Mouse (Mus musculus): ENCODE measurements around the gene Tubb3. TPM values are rescaled to one million over a fixed set of nuclear protein-coding genes. Genes with fewer than 3 reads are reported as not detected.
A peak's percentile ranks its signal among the peaks of the same experiment; 100 is the strongest.
"Not testable (repeated sequence)": the region's sequence is repeated elsewhere in the genome, so short reads cannot be mapped to it uniquely, and the experiment has no call there.

The Tubb3 gene
- polyA plus RNA-seq, 1 experiment from 2014 or later: 0.75 TPM

GRCm38 (mm10) chr8:123431616-123432365 lies 20.6 kb downstream of the Tubb3 start:
- H3K9me3 ChIP-seq (replicated peaks; ENCODE audit: low read length): peaks cover 20% of the 10 kb centered on the region
- TF ChIP-seq CTCF (IDR thresholded peaks at IDR 0.05; ENCODE audit: low read depth): no peak
- no peaks in the 10 kb centered on the region for H3K4me1 ChIP-seq (replicated peaks; ENCODE audit: insufficient read depth, low read length)
- no peaks in the 10 kb centered on the region for H3K27me3 ChIP-seq (ENCODE audit: insufficient read depth, low read length)
- no peak overlapping the region for H3K4me3 ChIP-seq (replicated peaks; ENCODE audit: low read depth, low read length)
- no peaks in the 10 kb centered on the region for H3K36me3 ChIP-seq (ENCODE audit: insufficient read depth, low read length)
- no peak overlapping the region for H3K9ac ChIP-seq (ENCODE audit: low read depth, low read length)
- H3K27ac ChIP-seq: no peak overlapping the region
- WGBS: 97% methylated on average over 25 of the region's 25 CpGs
- H3K4me2 ChIP-seq (ENCODE audit: low read length): no peak overlapping the region
- DNase-seq (ENCODE audit: low spot score) (no peak), ATAC-seq (replicated peaks; ENCODE audit: low FRiP score, low read depth) (no peak)

- H3K36me3 ChIP-seq (ENCODE audit: insufficient read depth, low read length): no peaks in the 10 kb centered on the region
- H3K9ac ChIP-seq (ENCODE audit: low read depth, low read length): no peak overlapping the region
- no peak overlapping the region for H3K4me3 ChIP-seq (replicated peaks; ENCODE audit: low read depth, low read length)
- ATAC-seq (replicated peaks; ENCODE audit: low FRiP score, low read depth) (no peak), DNase-seq (ENCODE audit: low spot score) (no peak)
- no peak overlapping the region for H3K27ac ChIP-seq
- no peaks in the 10 kb centered on the region for H3K4me1 ChIP-seq (replicated peaks; ENCODE audit: insufficient read depth, low read length)
- 97% methylated on average over 16 of the region's 16 CpGs for WGBS
- no peaks in the 10 kb centered on the region for H3K27me3 ChIP-seq (ENCODE audit: insufficient read depth, low read length)
- H3K4me2 ChIP-seq (ENCODE audit: low read length): no peak overlapping the region
- TF ChIP-seq CTCF (IDR thresholded peaks at IDR 0.05; ENCODE audit: low read depth): no peak
- peaks cover 16% of the 10 kb centered on the region for H3K9me3 ChIP-seq (replicated peaks; ENCODE audit: low read length)
Measured at GRCm38 (mm10) chr8:123432381-123432780, 21.2 kb downstream of the Tubb3 start.

GRCm38 (mm10) chr8:123433241-123433974 lies 22.2 kb downstream of the Tubb3 start:
- H3K27ac ChIP-seq; DNase-seq (ENCODE audit: low spot score); H3K4me2 ChIP-seq (ENCODE audit: low read length); H3K4me3 ChIP-seq (replicated peaks; ENCODE audit: low read depth, low read length); H3K36me3 ChIP-seq (ENCODE audit: insufficient read depth, low read length); ATAC-seq (replicated peaks; ENCODE audit: low FRiP score, low read depth); H3K27me3 ChIP-seq (ENCODE audit: insufficient read depth, low read length); H3K9ac ChIP-seq (ENCODE audit: low read depth, low read length); H3K9me3 ChIP-seq (replicated peaks; ENCODE audit: low read length); H3K4me1 ChIP-seq (replicated peaks; ENCODE audit: insufficient read depth, low read length): not testable (repeated sequence)
- WGBS: 97% methylated on average over 41 of the region's 47 CpGs

GRCm38 (mm10) chr8:123441788-123442187 lies 30.6 kb downstream of the Tubb3 start:
- Histone ChIP-seq H3K27ac (no peak overlapping the region), H3K4me2 (ENCODE audit: low read length) (no peak overlapping the region), H3K27me3 (ENCODE audit: insufficient read depth, low read length) (no peaks in the 10 kb centered on the region), H3K36me3 (ENCODE audit: insufficient read depth, low read length) (0 out of 2 replicates have a peak, but pooled peaks cover under 1% of the 10 kb centered on the region), H3K9me3 (replicated peaks; ENCODE audit: low read length) (no peaks in the 10 kb centered on the region), H3K4me1 (replicated peaks; ENCODE audit: insufficient read depth, low read length) (peaks cover 8% of the 10 kb centered on the region; the same call in 1 of the 2 replicates), H3K4me3 (replicated peaks; ENCODE audit: low read depth, low read length) (no peak overlapping the region), H3K9ac (ENCODE audit: low read depth, low read length) (no peak overlapping the region)
- DNase-seq (ENCODE audit: low spot score) (no peak), ATAC-seq (replicated peaks; ENCODE audit: low FRiP score, low read depth) (no peak)
- WGBS: 93% methylated on average over 2 of the region's 2 CpGs
- no peak for TF ChIP-seq CTCF (IDR thresholded peaks at IDR 0.05; ENCODE audit: low read depth)

GRCm38 (mm10) chr8:123442351-123442750 lies 31.1 kb downstream of the Tubb3 start:
- Histone ChIP-seq H3K4me3 (replicated peaks; ENCODE audit: low read depth, low read length) (no peak overlapping the region), H3K4me1 (replicated peaks; ENCODE audit: insufficient read depth, low read length) (peaks cover 8% of the 10 kb centered on the region; the same call in 1 of the 2 replicates), H3K4me2 (ENCODE audit: low read length) (peak overlapping the region; percentile 74; the same call in 1 of the 2 replicates), H3K36me3 (ENCODE audit: insufficient read depth, low read length) (0 out of 2 replicates have a peak, but pooled peaks cover 3% of the 10 kb centered on the region), H3K9me3 (replicated peaks; ENCODE audit: low read length) (no peaks in the 10 kb centered on the region), H3K27ac (no peak overlapping the region), H3K9ac (ENCODE audit: low read depth, low read length) (no peak overlapping the region), H3K27me3 (ENCODE audit: insufficient read depth, low read length) (no peaks in the 10 kb centered on the region)
- DNase-seq (ENCODE audit: low spot score) (no peak), ATAC-seq (replicated peaks; ENCODE audit: low FRiP score, low read depth) (no peak)
- WGBS: 89% methylated on average over 5 of the region's 5 CpGs
- TF ChIP-seq CTCF (IDR thresholded peaks at IDR 0.05; ENCODE audit: low read depth): no peak

GRCm38 (mm10) chr8:123442871-123443575 lies 31.8 kb downstream of the Tubb3 start:
- H3K27me3 ChIP-seq (ENCODE audit: insufficient read depth, low read length): no peaks in the 10 kb centered on the region
- under 1% methylated on average over 41 of the region's 41 CpGs for WGBS
- H3K9ac ChIP-seq (ENCODE audit: low read depth, low read length): peak overlapping the region; percentile 72
- H3K4me3 ChIP-seq (replicated peaks; ENCODE audit: low read depth, low read length): peak overlapping the region; percentile 55
- 0 out of 2 replicates have a peak, but pooled peaks cover 3% of the 10 kb centered on the region for H3K36me3 ChIP-seq (ENCODE audit: insufficient read depth, low read length)
- H3K27ac ChIP-seq: peak overlapping the region; percentile 60
- peak overlapping the region; percentile 74 for H3K4me2 ChIP-seq (ENCODE audit: low read length)
- H3K4me1 ChIP-seq (replicated peaks; ENCODE audit: insufficient read depth, low read length): peaks cover 8% of the 10 kb centered on the region; the same call in 1 of the 2 replicates
- ATAC-seq (replicated peaks; ENCODE audit: low FRiP score, low read depth): peak; percentile 92
- H3K9me3 ChIP-seq (replicated peaks; ENCODE audit: low read length): no peaks in the 10 kb centered on the region
- DNase-seq (ENCODE audit: low spot score): peak; percentile 91
- peak; percentile 76 for TF ChIP-seq CTCF (IDR thresholded peaks at IDR 0.05; ENCODE audit: low read depth)
